Mouse (Mus musculus) CH12.LX (cell line): ENCODE data around the gene Prkn. TPM values are rescaled to one million over a fixed set of nuclear protein-coding genes. Genes with fewer than 3 reads are reported as not detected.

Experiments
- DNase-seq: peaks from one replicate; pipeline ENCODE4 v3.0.0-alpha.2; 2013; ENCODE audit errors: extremely low read depth
- H3K27ac ChIP-seq: 2 replicates; pipeline ENCODE4 v1.5.1; 2012; ENCODE audit warnings: low read depth, mild to moderate bottlenecking, control low read depth, moderate library complexity; ENCODE audit not compliant: insufficient read depth
- H3K27me3 ChIP-seq: replicated peaks from 2 replicates; pipeline ENCODE3; 2012; ENCODE audit warnings: inconsistent platforms
- H3K36me3 ChIP-seq, 2 experiments: replicated peaks in 1 of 2; 2 replicates each; pipeline versions ENCODE3 to v1.6.1; 2012; ENCODE audit warnings: inconsistent platforms in 1 of 2, low read length in 1 of 2, mild to moderate bottlenecking in 1 of 2, mixed read lengths in 1 of 2, moderate library complexity in 1 of 2; ENCODE audit not compliant: control insufficient read depth in 1 of 2, insufficient read depth in 1 of 2
- H3K4me1 ChIP-seq, 2 experiments: 2 replicates each; pipeline ENCODE4 v1.6.1; 2012; ENCODE audit warnings: inconsistent platforms in 1 of 2, moderate library complexity in 1 of 2; ENCODE audit not compliant: insufficient read depth in 2 of 2, control insufficient read depth in 1 of 2
- H3K4me2 ChIP-seq: 2 replicates; pipeline ENCODE4 v1.6.1; 2012; ENCODE audit warnings: low read depth, mild to moderate bottlenecking, control low read depth; ENCODE audit not compliant: poor library complexity, insufficient read depth, severe bottlenecking
- H3K4me3 ChIP-seq, 3 experiments: fragments of 150-350 bp in 1 of 3; sonication (generic) in 1 of 3; replicated peaks in 1 of 3; 2 replicates each; pipeline versions ENCODE3 to v1.5.1; 2011 to 2012; ENCODE audit warnings: low read depth in 2 of 3, low read length in 2 of 3, mild to moderate bottlenecking in 2 of 3, moderate library complexity in 2 of 3, control low read depth in 1 of 3, improper control_type of control experiment in 1 of 3, inconsistent platforms in 1 of 3, mixed read lengths in 1 of 3; ENCODE audit not compliant: poor library complexity in 1 of 3
- H3K79me2 ChIP-seq: replicated peaks from 2 replicates; pipeline ENCODE4 v1.6.1; 2012; ENCODE audit warnings: mild to moderate bottlenecking, moderate library complexity; ENCODE audit not compliant: control insufficient read depth, poor library complexity, insufficient read depth, severe bottlenecking; ENCODE audit errors: extremely low read depth
- H3K9ac ChIP-seq: 2 replicates; pipeline ENCODE4 v1.6.1; 2012; ENCODE audit warnings: low read depth, mild to moderate bottlenecking, control low read depth, moderate library complexity; ENCODE audit not compliant: insufficient read depth
- H3K9me3 ChIP-seq: replicated peaks from 2 replicates; pipeline ENCODE3; 2012; ENCODE audit warnings: low read length, inconsistent platforms, mixed read lengths
- BHLHE40 ChIP-seq: IDR thresholded peaks from 2 replicates; pipeline ENCODE4 v1.6.1; 2011; ENCODE audit warnings: mild to moderate bottlenecking, low read depth, low read length, improper control_type of control experiment
- CHD1 ChIP-seq: IDR thresholded peaks from 2 replicates; pipeline ENCODE4 v1.6.1; 2012; ENCODE audit warnings: low read depth, low read length, improper control_type of control experiment, inconsistent platforms
- E2F4 ChIP-seq: IDR thresholded peaks from 2 replicates; pipeline ENCODE4 v1.6.1; 2011; ENCODE audit warnings: low read depth, low read length, improper control_type of control experiment; ENCODE audit not compliant: insufficient replicate concordance
- ELF1 ChIP-seq: IDR thresholded peaks from 2 replicates; pipeline ENCODE4 v1.6.1; 2014; ENCODE audit warnings: low read depth, mild to moderate bottlenecking, inconsistent platforms, low read length, improper control_type of control experiment
- MAX ChIP-seq: IDR thresholded peaks from 2 replicates; pipeline ENCODE4 v1.6.1; 2011; ENCODE audit warnings: low read length, improper control_type of control experiment
- MAZ ChIP-seq: IDR thresholded peaks from 2 replicates; pipeline ENCODE4 v1.6.1; 2012; ENCODE audit warnings: low read depth, mild to moderate bottlenecking, inconsistent platforms, low read length, improper control_type of control experiment, moderate library complexity
- MEF2A ChIP-seq: IDR thresholded peaks from 2 replicates; pipeline ENCODE4 v1.6.1; 2014; ENCODE audit warnings: low read depth, mild to moderate bottlenecking, inconsistent platforms, low read length, improper control_type of control experiment, borderline replicate concordance
- MXI1 ChIP-seq: IDR thresholded peaks from 2 replicates; pipeline ENCODE4 v1.6.1; 2011; ENCODE audit warnings: mild to moderate bottlenecking, low read depth, low read length, improper control_type of control experiment
- NELFE ChIP-seq: IDR thresholded peaks from 2 replicates; pipeline ENCODE4 v1.6.1; 2011; ENCODE audit warnings: low read depth, low read length, improper control_type of control experiment
- NRF1 ChIP-seq: IDR thresholded peaks from 2 replicates; pipeline ENCODE4 v1.6.1; 2014; ENCODE audit warnings: low read depth, mild to moderate bottlenecking, inconsistent platforms, low read length, improper control_type of control experiment, moderate library complexity
- PAX5 ChIP-seq: IDR thresholded peaks from 2 replicates; pipeline ENCODE4 v1.6.1; 2012; ENCODE audit warnings: low read length, inconsistent platforms, mixed read lengths
- SIN3A ChIP-seq: IDR thresholded peaks from 2 replicates; pipeline ENCODE4 v1.6.1; 2012; ENCODE audit warnings: low read length, improper control_type of control experiment, inconsistent platforms
- UBTF ChIP-seq: IDR thresholded peaks from 2 replicates; pipeline ENCODE4 v1.6.1; 2012; ENCODE audit warnings: low read depth, mild to moderate bottlenecking, inconsistent platforms, low read length, improper control_type of control experiment, moderate library complexity
- USF2 ChIP-seq: conservative IDR thresholded peaks from 2 replicates; pipeline ENCODE4 v1.6.1; 2011; ENCODE audit warnings: low read depth, low read length, improper control_type of control experiment
- ZKSCAN1 ChIP-seq: IDR thresholded peaks from 2 replicates; pipeline ENCODE4 v1.6.1; 2012; ENCODE audit warnings: low read depth, inconsistent platforms, low read length, improper control_type of control experiment, borderline replicate concordance
- ZMIZ1 ChIP-seq: IDR thresholded peaks from 2 replicates; pipeline ENCODE4 v1.6.1; 2012; ENCODE audit warnings: low read depth, mild to moderate bottlenecking, inconsistent platforms, low read length, improper control_type of control experiment
- dilution Hi-C: fragments of 300-500 bp; cut with MboI; formaldehyde crosslinking; loops from 2 replicates; pipeline ENCODE4 v1.14.3; 2020; ENCODE audit warnings: low sequenced_read_pairs; ENCODE audit not compliant: extremely low pct_unique_long_range_greater_than_20kb, extremely low pct_ligation_motif_present
- in situ Hi-C: fragments of 300-500 bp; cut with MboI; formaldehyde crosslinking; loops from 3 replicates; pipeline ENCODE4 v1.14.3; 2019; ENCODE audit warnings: low sequenced_read_pairs, low pct_ligation_motif_present, low pct_unique_long_range_greater_than_20kb, mixed read lengths
- polyA plus RNA-seq: library from polyadenylated mRNA; unstranded; fragments of >175 nt; gene quantifications from 2 replicates; pipeline ENCODE4 v1.2.1, GENCODE M21; 2012; ENCODE audit warnings: low read depth; ENCODE audit not compliant: insufficient read length
- total RNA-seq, 2 experiments: library from RNA; depleted of rRNA; stranded (reverse); fragments of 300-350 nt in 1 of 2; fragments of >200 nt in 1 of 2; gene quantifications; 2 replicates each; pipeline ENCODE4 v1.2.3; 2012 to 2014

Gene Prkn
- total and polyA plus RNA-seq, 3 experiments = 0.08 TPM; not detected in 2

- TF ChIP-seq UBTF (no peak), ZKSCAN1 (no peak), MEF2A (no peak), SIN3A (no peak), NELFE (no peak), ELF1 (no peak), NRF1 (no peak), MAX (no peak)
- in situ Hi-C loops = no loop called here
- Histone ChIP-seq H3K4me2 (no peak overlapping the region), H3K9me3 (no peaks in the 10 kb centered on the region), H3K9ac (no peak overlapping the region), H3K27ac (no peak overlapping the region), H3K79me2 (no peaks in the 10 kb centered on the region), H3K27me3 (no peaks in the 10 kb centered on the region), H3K4me3 (no peak overlapping the region), H3K4me1 (peaks cover 0 to under 1% of the 10 kb centered on the region in 2 experiments; a peak in 1 of 4 replicates), H3K36me3 (no peaks in the 10 kb centered on the region)
- dilution Hi-C loops = no loop called here
- no peak for DNase-seq
Measured at GRCm38 (mm10) chr17:11076319-11076903, 236.2 kb downstream of the Prkn start.

GRCm38 (mm10) chr17:11086492-11086891 is 246.3 kb downstream of the Prkn start:
- in situ Hi-C loops = no loop called here
- no peaks in the 10 kb centered on the region for H3K36me3 ChIP-seq
- no peak overlapping the region for H3K27ac ChIP-seq
- no peak overlapping the region for H3K4me3 ChIP-seq
- DNase-seq = no peak
- no peaks in the 10 kb centered on the region for H3K79me2 ChIP-seq
- H3K27me3 ChIP-seq = no peaks in the 10 kb centered on the region
- TF ChIP-seq E2F4 (no peak), MAZ (no peak), PAX5 (no peak), USF2 (no peak), NELFE (no peak), MXI1 (no peak), BHLHE40 (no peak), ZMIZ1 (no peak), CHD1 (no peak)
- TF ChIP-seq, all 38 proteins: peak for 0
- H3K9me3 ChIP-seq = no peaks in the 10 kb centered on the region
- dilution Hi-C loops = no loop called here
- no peak overlapping the region for H3K4me2 ChIP-seq
- no peaks in the 10 kb centered on the region for H3K4me1 ChIP-seq
- H3K9ac ChIP-seq = no peak overlapping the region
